Mouse (Mus musculus) CD4-positive, CD25-positive, alpha-beta regulatory T cell, adult 4 months (primary cell): ENCODE data around the gene Esrrg. TPM values are rescaled to one million over a fixed set of nuclear protein-coding genes. Genes with fewer than 3 reads are reported as not detected.

Experiments
- ATAC-seq: one replicate; pipeline ENCODE4 v1.8.0; 2017
- polyA plus RNA-seq, 2 experiments: library from polyadenylated mRNA; unstranded; fragments of 100-300 nt; shearing (Covaris generic); gene quantifications; one replicate each; pipeline ENCODE4 v1.2.1; 2017

Esrrg gene
- polyA plus RNA-seq, 2 experiments from 2014 or later = not detected

- no peak for ATAC-seq
Observed at GRCm38 (mm10) chr1:188006820-188007491, 398.4 kb downstream of the Esrrg start.

DNA sequence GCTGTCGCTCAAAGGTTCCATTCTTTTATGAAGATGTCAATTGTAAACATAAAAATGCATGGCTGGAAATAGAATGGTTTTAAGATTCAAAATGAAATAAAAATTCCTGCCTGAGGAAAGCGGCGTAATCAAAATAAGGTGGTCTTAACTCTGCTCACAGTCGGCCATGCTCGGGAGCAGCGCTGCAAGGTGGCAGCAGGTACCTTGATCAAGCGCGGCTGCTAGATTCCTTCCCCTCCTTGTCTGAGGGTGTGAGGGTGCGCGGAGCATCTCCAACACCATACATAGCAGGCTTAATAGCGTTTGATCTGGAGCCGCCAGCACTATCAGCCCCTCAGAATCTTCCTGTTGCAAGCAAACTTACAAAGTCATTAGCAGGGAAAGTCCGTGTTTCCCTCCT lies 399.9 kb downstream of the Esrrg start:
- no peak for ATAC-seq

- ATAC-seq = no peak
Observed at GRCm38 (mm10) chr1:188009868-188010267, 401.3 kb downstream of the Esrrg start.

DNA sequence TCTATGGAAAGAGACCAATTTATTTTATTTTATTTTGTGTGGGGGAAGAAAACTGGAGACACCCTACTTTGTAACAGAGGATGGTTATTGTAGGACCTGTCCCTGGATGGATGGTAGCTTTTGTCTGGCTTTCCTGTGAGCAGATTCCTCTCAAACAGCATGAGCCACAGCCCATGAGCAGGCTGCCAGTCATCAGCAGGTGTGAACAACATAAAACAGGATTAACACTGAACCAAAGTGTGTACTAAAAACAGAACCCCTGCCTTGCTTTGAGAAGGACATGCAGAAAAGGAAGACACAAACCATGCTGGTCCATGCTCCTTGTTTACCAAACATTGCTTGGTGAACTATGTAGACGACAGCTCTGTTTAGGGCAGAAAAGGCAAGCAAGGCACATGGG lies 402.3 kb downstream of the Esrrg start:
- no peak for ATAC-seq

- ATAC-seq = no peak
Observed at GRCm38 (mm10) chr1:188014411-188014810, 405.8 kb downstream of the Esrrg start.

DNA sequence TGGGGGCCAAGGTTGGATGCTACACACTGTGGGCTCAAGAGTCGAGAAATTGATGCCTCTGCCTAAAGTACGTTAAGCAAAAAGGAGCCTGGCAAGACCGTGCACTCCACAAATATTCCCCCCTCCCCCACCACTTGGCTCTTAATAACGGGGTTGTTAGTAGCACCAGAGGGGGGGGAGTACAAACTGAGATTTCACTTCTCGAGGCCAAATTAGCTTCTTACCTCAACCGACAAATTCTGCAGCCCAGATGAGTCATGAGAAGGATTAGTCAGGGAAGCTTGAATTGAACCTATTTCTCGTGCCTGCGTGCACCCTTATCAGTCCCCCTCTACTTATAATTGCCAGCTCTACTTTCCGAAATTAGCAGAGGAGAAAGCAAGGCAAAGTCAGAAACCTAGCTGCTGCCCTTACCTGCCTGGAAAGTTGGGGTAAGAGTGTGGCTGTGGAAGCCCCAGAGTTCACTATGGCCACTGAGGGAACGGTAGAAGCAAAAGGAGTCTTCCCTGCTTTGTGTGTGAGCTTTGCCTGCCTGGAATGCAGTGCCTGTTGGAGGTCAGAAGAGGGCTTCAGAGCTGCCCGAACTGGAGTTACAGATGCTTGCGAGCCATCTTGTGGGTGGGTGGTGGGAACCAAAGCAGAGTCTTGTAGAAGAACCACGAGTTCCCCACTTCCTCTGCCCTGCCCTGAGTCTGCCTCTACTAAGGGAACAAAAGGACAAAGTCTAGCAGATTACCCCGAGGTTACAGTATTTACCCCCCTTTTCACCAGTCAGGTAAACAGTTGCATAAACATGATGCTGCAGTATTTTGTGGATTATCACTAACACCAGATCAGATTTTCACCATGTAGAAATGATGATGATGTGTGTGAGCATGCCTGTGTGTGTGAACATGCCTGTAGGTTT lies 409.6 kb downstream of the Esrrg start:
- no peak for ATAC-seq

GRCm38 (mm10) chr1:188029205-188029604 lies 420.6 kb downstream of the Esrrg start:
- ATAC-seq = no peak

DNA sequence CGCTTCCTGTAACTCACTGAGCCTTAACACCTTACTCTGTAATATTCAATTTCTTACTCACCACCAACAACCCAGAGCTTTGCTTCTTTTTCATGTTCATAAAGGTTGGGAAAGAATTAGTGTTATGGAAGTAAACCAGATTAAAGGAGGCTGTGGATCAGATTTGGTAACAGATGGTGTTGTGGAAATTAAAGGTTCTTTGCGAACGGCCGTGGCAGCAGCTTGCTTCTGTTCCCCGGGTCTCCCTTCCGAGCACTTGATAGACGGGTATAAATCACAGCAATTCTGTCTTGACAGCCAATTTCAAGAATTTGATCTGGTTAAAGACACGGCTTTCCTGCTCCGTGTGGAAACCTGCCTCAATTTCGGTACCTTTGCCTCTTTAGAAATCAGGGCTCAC lies 421.5 kb downstream of the Esrrg start:
- no peak for ATAC-seq

DNA sequence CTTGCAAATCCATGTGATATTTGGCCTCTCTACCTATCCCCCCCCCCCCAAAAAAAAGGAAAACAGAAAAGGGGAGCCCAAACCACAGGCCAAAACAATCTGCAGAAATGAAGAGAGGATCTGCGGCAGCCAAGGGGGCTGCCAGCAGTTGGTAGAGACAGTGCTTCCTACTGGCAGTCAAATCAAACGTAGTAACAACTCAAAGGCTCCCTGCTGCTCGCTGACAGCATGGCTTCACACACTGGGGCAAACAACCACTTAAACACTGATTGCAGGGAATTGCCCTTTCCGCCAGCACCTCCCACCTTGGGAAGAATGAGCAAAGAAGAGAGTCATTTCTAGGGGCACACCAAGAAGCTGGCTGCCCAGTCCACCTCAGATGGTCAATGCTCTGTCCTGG lies 422.7 kb downstream of the Esrrg start:
- ATAC-seq = no peak

GRCm38 (mm10) chr1:188035957-188036356 lies 427.4 kb downstream of the Esrrg start:
- ATAC-seq = no peak

- ATAC-seq = no peak
Observed at GRCm38 (mm10) chr1:188046691-188047121, 438.1 kb downstream of the Esrrg start.

DNA sequence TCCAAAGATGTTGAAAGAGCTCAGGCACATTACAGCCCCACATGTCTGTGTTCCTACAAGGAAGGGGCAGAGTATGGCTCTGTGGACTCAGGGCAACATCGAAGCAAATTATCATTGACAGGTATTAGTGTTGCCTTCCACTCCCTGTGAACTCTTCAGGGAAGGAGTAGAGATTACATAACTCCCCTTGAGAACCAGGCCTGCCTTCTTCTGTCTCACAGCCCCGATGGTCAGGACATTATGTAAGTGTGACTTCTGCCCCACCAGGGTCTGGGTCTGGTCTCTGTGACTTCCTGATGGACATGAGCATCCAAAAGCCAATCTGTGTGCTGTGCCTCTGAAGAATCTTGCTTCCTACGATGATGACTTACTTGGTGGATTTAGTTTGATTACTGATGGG lies 438.6 kb downstream of the Esrrg start:
- ATAC-seq = no peak

GRCm38 (mm10) chr1:188055888-188056287 lies 447.3 kb downstream of the Esrrg start:
- ATAC-seq = no peak

- ATAC-seq = no peak
Observed at GRCm38 (mm10) chr1:188057892-188058291, 449.3 kb downstream of the Esrrg start.

GRCm38 (mm10) chr1:188059006-188059405 lies 450.4 kb downstream of the Esrrg start:
- no peak for ATAC-seq

GRCm38 (mm10) chr1:188060493-188060892 lies 451.9 kb downstream of the Esrrg start:
- no peak for ATAC-seq

DNA sequence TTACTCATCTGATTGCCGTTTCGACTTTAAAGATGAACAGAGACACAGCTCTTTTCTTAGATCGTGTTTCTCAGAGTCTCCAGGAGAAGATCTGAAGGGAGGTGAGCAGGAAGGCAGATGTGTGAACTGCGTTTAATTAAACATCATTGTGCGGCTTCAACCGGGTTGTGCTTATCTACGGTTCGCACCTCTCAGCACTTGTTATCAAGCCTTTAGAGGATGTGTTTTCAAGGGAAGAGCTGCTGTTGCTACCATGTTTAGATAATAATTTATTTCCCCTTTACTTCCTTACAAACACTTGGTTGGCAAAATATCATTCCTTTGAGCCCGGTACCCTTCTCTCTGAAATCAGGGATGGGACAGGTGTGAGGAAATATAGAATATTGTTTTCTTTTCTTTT lies 460.2 kb downstream of the Esrrg start:
- ATAC-seq = no peak

DNA sequence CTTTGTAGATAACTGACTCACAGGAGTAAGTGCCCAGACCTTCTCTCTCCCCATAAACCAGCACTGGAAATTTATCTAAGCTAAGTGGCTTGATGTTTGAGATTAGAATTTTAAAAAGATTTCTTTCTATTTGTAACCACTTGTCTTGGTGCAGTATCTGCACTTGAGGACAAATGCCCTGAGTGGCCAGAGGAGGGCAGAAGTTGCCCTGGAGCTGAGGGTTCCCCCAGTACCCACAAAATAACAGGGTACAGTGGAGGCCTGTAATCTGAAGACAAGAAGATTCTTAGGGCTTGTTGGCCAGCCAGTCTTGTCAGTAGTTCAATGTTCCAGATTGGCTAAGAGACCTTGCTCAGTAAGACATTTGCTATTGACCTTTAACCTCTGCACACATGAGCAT lies 461.3 kb downstream of the Esrrg start:
- ATAC-seq = no peak

GRCm38 (mm10) chr1:188077561-188078195 lies 469.1 kb downstream of the Esrrg start:
- no peak for ATAC-seq

DNA sequence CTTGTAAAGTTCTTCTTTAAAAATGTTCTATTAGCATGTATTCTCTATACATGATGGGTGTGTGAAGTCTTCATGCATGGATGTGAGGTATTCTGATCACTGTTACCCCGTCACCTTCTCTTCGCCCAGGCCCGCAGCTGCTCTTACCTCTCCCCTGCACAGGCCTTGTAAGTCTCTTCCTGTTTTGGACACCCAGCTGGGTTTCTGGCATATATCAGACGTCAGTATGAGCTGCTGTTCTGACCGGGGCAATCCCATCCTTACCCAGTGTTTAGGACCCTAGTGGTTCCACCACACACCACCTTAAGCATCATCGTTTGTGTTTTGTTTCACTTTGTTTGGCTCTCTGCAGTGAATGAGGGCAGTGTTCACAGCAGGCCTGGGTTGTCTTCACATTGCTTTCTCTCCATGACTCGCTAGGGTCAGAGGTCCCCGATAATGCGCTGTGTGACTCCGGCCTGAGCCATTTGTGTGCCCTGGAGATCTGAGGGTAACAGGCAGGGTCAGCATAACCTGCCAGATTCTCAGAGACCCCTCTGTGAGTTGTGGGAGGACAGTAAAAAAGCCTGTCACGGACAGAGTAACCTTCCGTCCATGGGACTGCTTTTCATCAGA lies 471.8 kb downstream of the Esrrg start:
- no peak for ATAC-seq

- ATAC-seq = no peak
Observed at GRCm38 (mm10) chr1:188082665-188083640, 474.4 kb downstream of the Esrrg start.
